Mouse (Mus musculus) liver, embryonic 15.5 days (tissue): ENCODE results near the gene Sult1a1. TPM values are rescaled to one million over a fixed set of nuclear protein-coding genes. Genes with fewer than 3 reads are reported as not detected.

Experiments used
- ATAC-seq: fragments of 200-750 bp; cut with Nextera tagmentation; 2 replicates; pipeline ENCODE4 v1.8.0; 2017; ENCODE audit warnings: moderate number of reproducible peaks, mild to moderate bottlenecking, moderate library complexity; ENCODE audit not compliant: insufficient read depth
- H3K27ac ChIP-seq: fragments of 300-500 bp; sonication (generic); replicated peaks from 2 replicates; pipeline ENCODE4 v1.5.1; 2015; ENCODE audit warnings: mild to moderate bottlenecking, inconsistent platforms
- H3K27me3 ChIP-seq: fragments of 300-500 bp; sonication (generic); 2 replicates; pipeline ENCODE4 v1.6.1; 2015; ENCODE audit warnings: mild to moderate bottlenecking, inconsistent platforms
- H3K36me3 ChIP-seq: fragments of 300-500 bp; sonication (generic); replicated peaks from 2 replicates; pipeline ENCODE4 v1.6.1; 2015; ENCODE audit warnings: moderate library complexity, mild to moderate bottlenecking, inconsistent platforms
- H3K4me1 ChIP-seq: fragments of 300-500 bp; sonication (generic); replicated peaks from 2 replicates; pipeline ENCODE4 v1.6.1; 2015; ENCODE audit warnings: inconsistent platforms
- H3K4me2 ChIP-seq: fragments of 300-500 bp; sonication (generic); 2 replicates; pipeline ENCODE4 v1.6.1; 2015; ENCODE audit warnings: moderate library complexity, mild to moderate bottlenecking, inconsistent platforms
- H3K4me3 ChIP-seq: fragments of 300-500 bp; sonication (generic); replicated peaks from 2 replicates; pipeline ENCODE4 v1.5.1; 2015; ENCODE audit warnings: mild to moderate bottlenecking, inconsistent platforms
- H3K9ac ChIP-seq: fragments of 300-500 bp; sonication (generic); 2 replicates; pipeline ENCODE4 v1.6.1; 2015; ENCODE audit warnings: moderate library complexity, mild to moderate bottlenecking, inconsistent platforms
- H3K9me3 ChIP-seq: fragments of 300-500 bp; sonication (generic); replicated peaks from 2 replicates; pipeline ENCODE4 v1.6.1; 2016; ENCODE audit warnings: inconsistent platforms
- WGBS: fragments of 180-500 bp; shearing (Covaris S2); methylation state at CpG from one replicate; pipeline ENCODE4 v1.1.7; 2015; ENCODE audit warnings: mixed read lengths; ENCODE audit not compliant: insufficient replicate concordance; 5-methylcytosine and 5-hydroxymethylcytosine counted together
- polyA plus RNA-seq: library from polyadenylated mRNA; unstranded; fragments of >200 nt; fragmentation: Nextera tagmentation; extraction: Ambion mirVana; gene quantifications from 2 replicates; pipeline ENCODE4 v1.2.1, GENCODE M21; 2015

Gene Sult1a1
- polyA plus RNA-seq = 37.8 and 52.1 TPM in 2 replicates

DNA sequence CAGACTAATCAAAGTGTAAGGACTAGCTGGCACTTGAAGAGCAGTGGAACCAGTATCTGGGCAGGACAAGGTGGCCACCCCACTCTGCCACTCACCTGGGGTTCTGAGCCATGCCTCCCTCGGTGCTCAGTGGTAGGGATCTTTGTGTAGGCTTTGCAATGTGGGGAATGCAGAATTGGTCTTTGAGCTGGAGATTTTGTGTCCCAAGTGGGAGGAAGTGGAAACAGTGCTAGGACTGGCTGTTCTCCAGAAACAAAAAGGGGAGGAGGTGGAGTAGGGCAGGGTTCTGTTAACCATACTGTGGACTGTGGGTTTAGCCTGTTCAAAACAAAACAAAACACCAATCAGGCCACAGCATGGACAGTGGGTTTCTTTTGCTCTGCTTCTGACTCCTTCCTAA, at the start of gene Sult1a1:
Gene Sult1a1, minus strand, starts transcription at position 226 of the 400 bp plus-strand sequence.
- H3K36me3 ChIP-seq = peaks cover 38% of the 10 kb centered on the region
- ATAC-seq = peak; percentile 57
- no peaks in the 10 kb centered on the region for H3K27me3 ChIP-seq
- WGBS = 69% methylated on average over 1 of the region's 1 CpGs
- no peak within 1 kb of the TSS for H3K9ac ChIP-seq
- no peaks in the 10 kb centered on the region for H3K9me3 ChIP-seq
- peak within 1 kb of the TSS; percentile 77 for H3K27ac ChIP-seq
- H3K4me1 ChIP-seq = peaks cover 27% of the 10 kb centered on the region
- peak within 1 kb of the TSS; percentile 44 for H3K4me2 ChIP-seq
- H3K4me3 ChIP-seq = peak within 1 kb of the TSS; percentile 28

DNA sequence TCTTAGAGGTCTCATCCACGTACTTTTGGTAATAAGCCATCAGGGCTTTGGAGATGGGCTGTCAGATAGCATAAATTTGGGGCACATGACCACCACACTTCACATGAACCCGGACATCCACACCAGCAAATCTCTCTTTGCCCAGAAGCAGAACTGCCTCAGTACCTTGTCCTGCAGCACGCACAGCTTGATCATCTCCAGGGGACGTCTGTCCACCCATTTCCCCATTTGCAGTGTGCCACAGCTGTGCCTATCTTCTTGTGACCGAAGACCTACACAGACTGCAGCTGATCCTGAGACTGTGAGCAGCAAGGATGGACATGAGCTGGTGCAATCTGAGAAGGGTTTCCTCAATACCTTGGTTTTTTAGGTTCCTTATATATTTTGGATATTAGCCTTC, 49.4 kb upstream of the Sult1a1 start:
- H3K4me1 ChIP-seq = no peaks in the 10 kb centered on the region; the same call in 1 of the 2 replicates
- no peaks in the 10 kb centered on the region for H3K9me3 ChIP-seq
- H3K4me3 ChIP-seq = no peak overlapping the region
- H3K36me3 ChIP-seq = no peaks in the 10 kb centered on the region
- H3K4me2 ChIP-seq = no peak overlapping the region
- H3K27ac ChIP-seq = no peak overlapping the region
- H3K9ac ChIP-seq = no peak overlapping the region
- WGBS = 35% methylated on average over 5 of the region's 5 CpGs
- no peaks in the 10 kb centered on the region for H3K27me3 ChIP-seq
- ATAC-seq = no peak

DNA sequence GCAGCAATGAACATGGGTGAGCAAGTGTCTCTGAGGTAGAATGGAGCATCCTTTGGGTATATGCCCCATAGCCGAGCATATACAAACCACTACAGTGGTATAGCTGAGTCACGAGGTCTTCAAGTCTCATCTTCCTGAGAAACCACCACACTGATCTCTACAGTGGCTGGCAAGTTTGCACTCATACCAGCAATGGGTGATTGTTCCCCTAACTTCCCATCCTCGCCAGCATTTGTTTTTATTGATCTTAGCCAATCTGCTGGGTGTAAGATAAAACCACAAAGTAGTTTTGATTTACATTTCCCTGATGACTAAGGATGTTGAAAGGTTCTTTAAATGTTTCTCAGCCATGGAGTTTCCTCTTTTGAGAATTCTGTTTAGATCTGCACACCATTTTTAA, 48.8 kb upstream of the Sult1a1 start:
- WGBS = 23% methylated on average over 3 of the region's 3 CpGs
- Histone ChIP-seq H3K9ac (no peak overlapping the region), H3K4me1 (no peaks in the 10 kb centered on the region), H3K9me3 (no peaks in the 10 kb centered on the region), H3K27ac (no peak overlapping the region), H3K4me2 (no peak overlapping the region), H3K27me3 (no peaks in the 10 kb centered on the region), H3K4me3 (no peak overlapping the region), H3K36me3 (no peaks in the 10 kb centered on the region)
- no peak for ATAC-seq

DNA sequence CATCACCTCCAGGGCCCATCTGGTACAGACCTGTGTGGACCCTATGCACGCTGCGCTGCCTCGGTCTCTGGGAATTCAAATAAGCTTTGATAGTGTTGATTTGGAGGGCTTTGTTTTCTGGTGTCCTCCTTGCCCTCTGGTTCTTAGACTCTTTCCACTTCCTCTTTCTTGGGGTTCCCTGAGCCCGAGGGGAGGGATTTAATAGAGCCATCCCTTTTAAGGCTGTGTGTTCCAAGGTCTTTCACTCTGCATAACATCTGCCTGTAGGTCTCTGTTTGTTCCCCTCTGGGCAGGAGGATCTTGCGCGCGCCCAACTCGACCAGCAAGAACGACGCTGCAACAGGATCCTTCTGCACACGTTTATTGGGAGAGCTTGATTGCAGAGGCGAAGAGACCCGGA, 45.4 kb upstream of the Sult1a1 start:
- H3K27ac ChIP-seq = no peak overlapping the region
- no peak overlapping the region for H3K9ac ChIP-seq
- ATAC-seq = no peak
- H3K4me1 ChIP-seq = no peaks in the 10 kb centered on the region
- H3K4me3 ChIP-seq = no peak overlapping the region
- no peaks in the 10 kb centered on the region for H3K27me3 ChIP-seq
- no peaks in the 10 kb centered on the region for H3K36me3 ChIP-seq
- H3K4me2 ChIP-seq = no peak overlapping the region
- 73% methylated on average over 13 of the region's 13 CpGs for WGBS
- H3K9me3 ChIP-seq = no peaks in the 10 kb centered on the region

DNA sequence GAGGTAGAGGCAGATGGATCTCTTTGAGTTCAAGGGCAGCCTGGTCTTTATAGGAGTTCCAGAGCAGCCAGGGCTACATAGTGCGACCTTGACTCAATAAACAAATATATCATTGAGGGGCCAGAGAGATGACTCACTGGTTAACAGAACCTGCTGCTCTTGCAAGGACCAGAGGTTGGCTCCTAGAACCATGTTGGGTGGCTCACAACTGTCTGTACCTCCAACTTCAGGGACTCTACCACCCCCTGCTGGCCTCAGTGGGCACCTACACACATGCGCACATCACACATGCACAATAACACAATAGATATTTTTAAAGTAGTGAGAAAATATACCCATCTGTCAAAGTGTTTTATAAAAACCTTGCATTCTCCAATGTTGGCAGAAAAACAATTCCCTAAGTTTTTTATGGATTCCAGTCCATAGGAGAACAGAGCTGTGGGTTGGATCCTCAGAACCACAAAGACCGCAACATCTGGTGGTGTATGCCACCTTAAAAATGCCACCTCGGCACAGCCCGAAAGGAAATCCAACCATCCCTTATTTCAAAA, 42.6 kb upstream of the Sult1a1 start:
- 80% methylated on average over 5 of the region's 5 CpGs for whole genome bisulfite sequencing
- Histone ChIP-seq H3K4me1 (no peaks in the 10 kb centered on the region), H3K27ac (no peak overlapping the region), H3K4me3 (no peak overlapping the region), H3K4me2 (no peak overlapping the region), H3K9me3 (no peaks in the 10 kb centered on the region), H3K9ac (no peak overlapping the region), H3K27me3 (no peaks in the 10 kb centered on the region), H3K36me3 (no peaks in the 10 kb centered on the region)
- no peak for ATAC-seq

DNA sequence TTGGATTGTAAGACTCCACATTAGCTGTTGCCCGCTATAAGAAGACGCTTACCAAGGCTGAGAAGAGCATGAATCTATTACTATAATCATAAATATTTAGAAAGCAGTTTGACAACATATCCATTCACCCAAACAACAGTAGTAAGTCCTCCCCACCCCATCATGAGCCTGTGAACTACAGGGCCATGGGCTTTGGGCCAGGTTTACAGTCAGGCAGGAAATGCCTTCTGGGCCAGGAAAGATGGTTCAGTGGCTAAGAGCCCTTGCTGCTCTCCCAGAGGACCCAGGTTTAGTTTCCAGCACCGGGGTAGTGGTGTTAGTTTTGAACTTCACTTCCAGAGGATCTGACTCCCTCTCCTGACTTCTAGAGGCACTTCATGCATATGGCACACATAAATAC, 41.3 kb upstream of the Sult1a1 start:
- Histone ChIP-seq H3K27me3 (no peaks in the 10 kb centered on the region), H3K4me3 (no peak overlapping the region), H3K9ac (no peak overlapping the region), H3K36me3 (no peaks in the 10 kb centered on the region), H3K27ac (no peak overlapping the region), H3K4me1 (no peaks in the 10 kb centered on the region), H3K9me3 (no peaks in the 10 kb centered on the region), H3K4me2 (no peak overlapping the region)
- ATAC-seq = no peak
- WGBS = 79% methylated on average over 3 of the region's 3 CpGs

DNA sequence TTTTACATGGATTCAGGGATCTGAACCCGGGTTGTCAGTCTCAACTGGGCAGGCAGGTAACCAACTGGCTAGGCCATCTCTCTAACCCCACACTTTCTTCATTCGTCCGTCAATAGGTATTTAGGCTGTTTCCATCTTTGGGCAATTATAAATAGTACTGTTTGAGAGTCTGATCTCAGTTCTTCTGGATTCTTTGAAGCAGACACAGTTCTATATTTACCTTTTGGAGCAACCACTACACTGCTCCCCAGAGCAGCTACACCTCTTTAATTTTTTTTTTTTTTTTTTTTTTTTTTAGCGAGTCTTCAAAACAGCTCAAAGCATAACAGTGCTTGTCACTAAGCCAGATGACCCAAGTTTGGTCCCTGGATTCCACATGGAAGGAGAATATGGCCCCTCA, 39.4 kb upstream of the Sult1a1 start:
- Histone ChIP-seq H3K27me3 (no peaks in the 10 kb centered on the region), H3K4me2 (no peak overlapping the region), H3K4me3 (no peak overlapping the region), H3K9ac (no peak overlapping the region), H3K4me1 (no peaks in the 10 kb centered on the region), H3K27ac (no peak overlapping the region), H3K36me3 (no peaks in the 10 kb centered on the region), H3K9me3 (no peaks in the 10 kb centered on the region)
- ATAC-seq = no peak
- 72% methylated on average over 4 of the region's 4 CpGs for WGBS

DNA sequence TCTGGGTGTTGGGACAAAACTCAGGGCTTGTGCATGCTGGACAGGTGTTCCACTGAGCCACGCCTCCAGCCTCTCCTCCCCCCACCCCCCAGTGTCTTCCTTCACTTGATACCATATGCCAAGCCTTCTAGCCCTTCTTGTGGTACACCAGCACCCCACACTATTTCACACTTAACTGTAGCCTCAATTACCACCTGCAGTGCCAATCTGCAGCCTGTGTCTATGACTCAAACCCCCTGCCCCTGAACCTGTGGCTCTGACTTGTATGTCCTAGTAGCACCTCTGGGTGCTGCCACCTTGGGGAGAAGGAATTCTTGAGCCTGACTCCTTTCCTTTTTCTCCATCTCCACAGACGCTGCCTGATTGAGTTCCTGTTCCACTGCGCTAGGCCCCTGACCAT, 35.7 kb upstream of the Sult1a1 start:
- Histone ChIP-seq H3K9ac (no peak overlapping the region), H3K4me2 (no peak overlapping the region), H3K4me1 (peaks cover 4% of the 10 kb centered on the region; the same call in 1 of the 2 replicates), H3K9me3 (no peaks in the 10 kb centered on the region), H3K4me3 (no peak overlapping the region), H3K27ac (no peak overlapping the region), H3K36me3 (no peaks in the 10 kb centered on the region), H3K27me3 (no peaks in the 10 kb centered on the region)
- 67% methylated on average over 3 of the region's 3 CpGs for WGBS
- ATAC-seq = no peak

DNA sequence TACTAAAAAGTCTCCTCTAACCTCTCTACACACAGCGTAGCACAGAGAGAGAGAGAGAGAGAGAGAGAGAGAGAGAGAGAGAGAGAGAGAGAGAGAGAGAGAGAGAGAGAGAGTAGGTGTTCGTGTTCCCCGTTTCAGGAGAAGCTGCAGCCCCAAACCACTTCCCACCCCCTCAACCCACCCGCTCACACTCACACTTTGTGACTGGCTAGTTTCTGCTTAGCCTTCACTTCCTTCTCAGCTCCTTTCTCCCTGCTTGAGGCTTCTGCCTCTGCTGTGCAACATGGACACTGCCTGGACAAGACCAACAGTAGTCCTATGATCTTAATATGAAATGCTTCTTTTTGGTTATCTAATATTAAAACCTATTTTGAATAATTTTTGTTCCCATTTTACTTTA, 34.0 kb upstream of the Sult1a1 start:
- H3K4me3 ChIP-seq = no peak overlapping the region
- peaks cover 7% of the 10 kb centered on the region for H3K27me3 ChIP-seq
- no peak overlapping the region for H3K9ac ChIP-seq
- ATAC-seq = no peak
- no peaks in the 10 kb centered on the region for H3K36me3 ChIP-seq
- H3K4me2 ChIP-seq = no peak overlapping the region
- H3K27ac ChIP-seq = no peak overlapping the region
- H3K4me1 ChIP-seq = peaks cover 4% of the 10 kb centered on the region; the same call in 1 of the 2 replicates
- H3K9me3 ChIP-seq = no peaks in the 10 kb centered on the region
- 50% methylated on average over 4 of the region's 4 CpGs for WGBS

DNA sequence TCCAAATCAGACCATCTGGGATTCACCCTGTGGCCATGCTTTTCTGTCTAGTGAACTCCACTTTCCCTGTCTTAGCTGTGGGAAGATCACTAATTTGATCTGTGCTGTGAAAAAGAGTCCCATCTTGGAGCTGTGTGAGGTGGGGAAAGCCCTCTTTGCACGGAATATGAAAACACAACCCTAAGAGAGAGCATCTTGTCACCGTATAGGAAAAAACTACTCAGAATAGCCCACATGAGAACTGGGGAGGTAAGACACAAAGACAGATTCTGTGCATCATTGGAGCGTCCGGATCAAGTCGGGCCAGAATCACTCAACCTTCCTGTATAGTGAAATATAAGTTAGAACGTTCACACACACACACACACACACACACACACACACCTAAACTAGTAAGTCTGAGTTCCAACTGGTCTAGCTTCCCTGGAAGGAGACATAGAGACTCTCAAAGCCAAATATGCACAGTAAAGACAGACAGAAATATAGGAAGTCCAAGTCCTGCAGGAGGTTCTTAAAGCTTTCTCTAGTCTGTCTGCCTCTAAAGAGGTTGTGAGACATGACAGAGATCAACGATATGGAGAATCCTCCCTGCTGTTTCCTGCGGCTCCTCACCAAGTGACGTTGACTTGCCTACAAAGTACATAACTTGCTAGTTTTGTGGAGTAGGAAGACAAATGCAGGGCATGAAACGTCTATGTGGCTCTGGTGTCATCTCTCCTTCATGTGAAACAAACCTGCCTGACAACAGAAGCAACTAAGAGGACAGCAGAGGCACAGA, 32.1 kb upstream of the Sult1a1 start:
- no peak overlapping the region for H3K4me3 ChIP-seq
- no peak overlapping the region for H3K9ac ChIP-seq
- peaks cover 26% of the 10 kb centered on the region for H3K27me3 ChIP-seq
- H3K4me2 ChIP-seq = no peak overlapping the region
- no peaks in the 10 kb centered on the region for H3K9me3 ChIP-seq
- no peak for ATAC-seq
- H3K4me1 ChIP-seq = peaks cover 19% of the 10 kb centered on the region
- no peak overlapping the region for H3K27ac ChIP-seq
- H3K36me3 ChIP-seq = no peaks in the 10 kb centered on the region
- WGBS = 73% methylated on average over 10 of the region's 10 CpGs

DNA sequence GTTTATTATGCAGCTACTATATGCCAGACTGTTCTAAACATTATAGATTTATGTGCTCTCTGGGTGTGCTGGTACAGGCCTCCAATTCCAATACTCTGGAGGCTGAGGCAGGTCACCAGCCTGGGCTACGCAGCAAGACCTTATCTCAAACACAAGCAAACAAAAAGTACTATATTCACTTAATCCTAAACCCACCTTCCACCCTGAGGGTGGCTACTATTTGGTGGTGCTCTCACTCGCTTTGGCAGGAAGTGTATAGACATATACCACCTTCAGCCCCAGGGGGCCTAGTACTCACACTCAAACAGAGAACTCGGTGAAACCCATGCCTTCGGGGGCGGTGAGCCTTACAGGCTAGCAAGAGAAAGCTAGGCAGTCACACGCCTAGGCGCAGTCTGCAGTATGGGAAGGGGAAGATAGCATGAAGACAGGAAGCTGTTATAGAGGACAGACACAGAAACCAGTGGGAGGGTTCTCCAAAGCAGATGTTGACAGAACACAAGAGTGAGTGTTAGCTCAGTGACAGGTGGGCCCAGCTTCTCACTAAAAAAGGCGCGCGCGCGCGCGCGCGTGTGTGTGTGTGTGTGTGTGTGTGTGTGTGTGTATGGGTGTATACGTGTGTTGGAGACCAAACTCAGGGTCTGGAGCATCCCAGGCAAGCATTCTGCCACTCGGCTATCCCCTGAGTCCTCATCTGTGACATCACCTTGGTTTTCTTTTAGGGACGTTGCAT, 31.4 kb upstream of the Sult1a1 start, which contains the start of gene Coro1a:
Gene Coro1a, minus strand, starts transcription at position 346 of the 733 bp plus-strand sequence.
- no peak within 1 kb of the TSS for H3K27ac ChIP-seq
- no peak within 1 kb of the TSS for H3K9ac ChIP-seq
- H3K4me3 ChIP-seq = no peak within 1 kb of the TSS
- ATAC-seq = no peak
- H3K9me3 ChIP-seq = no peaks in the 10 kb centered on the region
- H3K27me3 ChIP-seq = peaks cover 34% of the 10 kb centered on the region
- H3K36me3 ChIP-seq = no peaks in the 10 kb centered on the region
- peaks cover 19% of the 10 kb centered on the region for H3K4me1 ChIP-seq
- H3K4me2 ChIP-seq = no peak within 1 kb of the TSS
- WGBS = 48% methylated on average over 19 of the region's 19 CpGs
